Mouse (Mus musculus) c-Kit-positive CD71-negative TER-119-negative erythroid progenitor cells, embryonic 14.5 days (primary cell): ENCODE data around the gene Nr3c2.

Source experiments
- DNase-seq: peaks from one replicate; pipeline ENCODE4 v3.0.0-alpha.2; 2013; ENCODE audit warnings: low read depth

The Nr3c2 gene

DNA sequence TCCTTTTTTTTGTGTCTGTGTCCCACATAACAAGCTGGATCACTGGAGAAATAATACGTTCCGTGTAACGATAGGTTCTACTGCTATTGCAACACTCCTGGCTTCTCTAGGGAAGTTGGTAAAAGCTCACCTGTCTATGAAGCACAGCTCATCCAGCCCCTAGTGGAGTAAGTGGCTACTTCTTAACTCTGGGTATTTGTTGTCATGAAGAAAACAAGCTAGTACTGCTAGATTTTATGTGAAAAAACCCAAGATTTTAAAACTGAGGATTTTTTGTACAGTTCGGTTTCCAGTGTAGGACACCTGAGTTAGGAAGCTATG lies 271.2 kb downstream of the Nr3c2 start:
- no peak for DNase-seq

DNA sequence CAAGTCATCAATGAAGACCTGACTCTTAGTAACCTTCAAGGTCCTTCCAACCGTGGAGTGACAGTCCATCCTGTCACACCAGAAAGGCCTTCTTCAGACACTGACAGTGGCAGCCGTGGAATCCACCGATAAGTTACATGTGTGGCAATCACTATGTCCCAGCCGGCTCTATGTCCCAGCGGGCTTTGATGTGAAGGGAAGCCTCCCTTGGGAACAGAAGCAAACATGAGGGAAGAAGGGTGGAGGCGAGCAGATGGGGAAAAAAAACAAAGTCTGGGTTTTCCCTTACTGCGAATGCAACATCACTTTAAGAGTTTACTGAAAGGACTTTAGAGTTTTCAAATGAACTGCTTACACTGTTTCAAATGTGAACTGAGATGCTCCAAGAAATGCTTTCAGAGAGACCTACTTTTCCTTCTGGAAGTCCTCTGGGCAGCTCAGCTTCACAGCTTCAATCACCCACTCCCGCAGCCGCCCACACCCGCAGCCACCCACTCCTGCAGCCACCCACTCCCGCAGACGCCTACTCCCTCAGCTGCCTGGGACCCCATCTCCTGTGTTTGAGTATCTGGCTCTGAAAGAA lies 273.9 kb downstream of the Nr3c2 start:
- DNase-seq: no peak

DNA sequence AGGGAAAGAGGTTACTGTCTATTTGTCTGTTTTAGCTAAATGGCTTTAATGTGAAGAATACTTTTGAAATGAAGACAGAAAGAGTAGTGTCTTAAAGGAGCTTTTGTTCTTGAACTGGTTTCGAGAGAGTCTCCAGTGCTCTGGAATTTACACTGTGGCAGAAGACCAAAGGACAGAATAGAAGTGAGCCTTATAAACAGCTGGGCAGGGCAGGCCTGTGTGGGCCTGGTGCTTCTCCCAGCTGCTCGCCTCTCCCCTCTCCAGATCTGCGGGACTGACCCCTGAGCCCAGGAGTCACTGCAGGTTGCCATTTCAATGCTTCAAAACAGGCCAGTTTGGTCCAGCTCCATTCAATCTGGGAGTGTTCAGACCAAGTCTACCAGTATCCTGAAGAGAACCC lies 274.5 kb downstream of the Nr3c2 start:
- DNase-seq: no peak

- no peak for DNase-seq
Observed at GRCm38 (mm10) chr8:77175471-77175870, 276.2 kb downstream of the Nr3c2 start.

DNA sequence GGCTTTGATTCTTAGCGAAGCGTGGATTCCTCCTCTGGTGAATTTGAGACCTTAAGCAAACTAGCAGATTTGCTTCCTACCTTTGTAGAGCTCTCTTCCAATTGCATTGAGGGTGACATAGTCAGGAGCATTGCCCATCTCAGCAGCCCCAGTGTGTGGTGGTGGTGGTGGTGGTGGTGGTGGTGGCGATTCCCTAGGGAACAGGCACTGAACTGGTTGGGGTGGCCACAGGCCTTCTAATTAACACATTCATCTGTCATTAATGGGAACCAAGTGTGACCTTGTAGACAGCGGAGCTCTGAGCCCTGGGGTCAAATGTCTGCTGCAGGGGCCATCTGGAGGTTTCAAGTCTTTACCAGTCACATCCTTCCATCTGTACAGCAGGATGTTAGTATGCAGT lies 277.1 kb downstream of the Nr3c2 start:
- DNase-seq: no peak

DNA sequence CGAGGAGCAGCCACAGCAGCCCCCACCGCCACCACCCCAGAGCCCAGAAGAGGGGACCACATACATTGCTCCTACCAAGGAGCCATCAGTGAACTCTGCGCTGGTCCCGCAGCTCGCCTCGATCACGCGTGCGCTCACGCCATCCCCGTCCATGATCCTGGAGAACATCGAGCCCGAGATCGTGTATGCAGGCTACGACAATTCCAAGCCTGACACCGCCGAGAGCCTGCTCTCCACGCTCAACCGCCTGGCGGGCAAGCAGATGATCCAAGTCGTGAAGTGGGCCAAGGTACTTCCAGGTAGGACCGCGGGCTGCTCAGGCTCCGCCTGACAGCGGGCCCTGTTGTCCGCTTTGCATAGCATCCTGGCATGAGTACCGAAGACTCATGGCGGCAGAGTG lies 286.6 kb downstream of the Nr3c2 start:
- DNase-seq: no peak

GRCm38 (mm10) chr8:77186914-77187536 lies 287.8 kb downstream of the Nr3c2 start:
- no peak for DNase-seq

GRCm38 (mm10) chr8:77187748-77188147 lies 288.5 kb downstream of the Nr3c2 start:
- DNase-seq: no peak

GRCm38 (mm10) chr8:77188298-77188697 lies 289.1 kb downstream of the Nr3c2 start:
- DNase-seq: no peak

DNA sequence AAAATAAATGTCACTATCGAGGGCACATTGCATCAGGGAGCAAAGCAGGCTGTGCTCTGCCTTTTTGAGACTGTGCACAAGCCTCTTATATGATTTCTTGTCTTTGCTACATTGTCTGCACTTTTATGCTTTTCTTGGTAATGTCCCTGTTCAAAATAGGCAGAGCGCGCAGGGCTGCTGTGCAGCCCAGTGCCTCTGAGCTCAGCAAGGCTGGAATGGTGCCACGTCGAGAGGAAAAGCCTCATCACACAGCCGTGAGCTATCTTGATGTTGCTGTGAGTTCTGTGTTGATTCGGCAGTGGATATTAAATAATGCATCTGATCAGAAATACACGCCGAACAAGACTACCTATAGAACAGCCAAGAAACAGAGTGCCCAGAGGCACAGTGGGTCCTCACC lies 290.1 kb downstream of the Nr3c2 start:
- DNase-seq: no peak

DNA sequence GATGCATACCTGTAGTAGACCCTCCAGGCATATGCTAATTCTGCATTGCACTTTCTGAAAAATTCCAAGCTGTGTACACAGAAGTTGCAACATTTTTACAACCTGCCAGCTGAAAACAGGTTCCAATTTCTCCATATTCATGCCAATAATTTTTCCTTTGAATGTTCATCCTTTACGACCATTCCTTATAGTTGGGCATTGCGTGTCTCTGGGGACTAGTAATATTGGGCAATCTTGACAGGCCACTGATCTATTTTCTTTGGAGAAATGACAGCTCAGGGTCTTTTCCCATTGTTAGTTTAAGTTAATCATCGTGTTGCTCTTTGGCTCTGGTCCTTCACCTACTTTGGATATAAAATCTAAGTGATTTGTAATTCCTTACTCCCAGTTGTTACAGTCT lies 291.2 kb downstream of the Nr3c2 start:
- no peak for DNase-seq

DNA sequence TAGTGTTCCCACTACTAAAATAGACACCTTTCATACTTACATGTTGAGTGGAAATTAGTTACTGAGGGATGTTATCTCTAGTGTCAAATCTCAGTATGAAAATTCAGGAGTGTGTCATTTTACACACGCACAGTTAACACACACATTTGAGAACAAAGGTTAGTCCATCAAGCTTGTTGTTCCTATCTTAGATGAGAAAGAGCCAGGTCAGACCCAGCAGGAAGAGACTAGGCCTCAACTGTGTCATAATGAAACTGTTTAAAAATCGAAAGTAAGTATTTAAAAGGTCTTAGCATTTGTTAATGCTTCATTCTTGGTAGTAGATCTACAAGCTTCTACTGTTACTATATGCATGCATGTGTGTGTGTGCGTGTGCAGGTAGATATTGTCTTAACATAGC lies 310.1 kb downstream of the Nr3c2 start:
- DNase-seq: no peak

DNA sequence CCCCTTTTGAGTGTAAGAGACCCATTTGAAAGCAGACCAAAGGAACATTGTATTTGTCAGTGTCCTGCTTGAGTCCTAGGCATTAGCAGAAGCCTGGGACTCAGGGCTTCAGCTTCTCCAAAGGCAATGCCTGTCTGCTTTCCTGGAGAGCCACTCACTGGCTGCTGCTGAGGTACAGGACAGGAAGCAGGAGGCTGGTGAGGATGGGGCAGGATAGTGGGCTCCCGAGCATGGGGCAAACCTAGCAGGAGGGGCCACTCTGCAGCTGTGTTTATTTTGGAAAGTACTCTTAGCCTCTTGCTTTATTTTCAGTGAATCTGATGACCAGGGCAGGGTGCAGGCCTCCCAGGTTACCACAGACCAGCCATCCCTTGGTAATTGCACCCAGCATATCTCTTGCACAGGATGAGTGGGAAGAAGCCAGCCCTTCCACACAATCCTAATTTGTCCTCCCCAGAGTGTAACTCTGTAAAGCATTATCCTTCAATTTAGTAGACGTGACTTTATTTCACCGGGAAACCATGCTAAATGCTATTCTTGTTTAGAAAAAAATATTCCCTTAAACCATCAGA lies 314.7 kb downstream of the Nr3c2 start:
- DNase-seq: no peak

DNA sequence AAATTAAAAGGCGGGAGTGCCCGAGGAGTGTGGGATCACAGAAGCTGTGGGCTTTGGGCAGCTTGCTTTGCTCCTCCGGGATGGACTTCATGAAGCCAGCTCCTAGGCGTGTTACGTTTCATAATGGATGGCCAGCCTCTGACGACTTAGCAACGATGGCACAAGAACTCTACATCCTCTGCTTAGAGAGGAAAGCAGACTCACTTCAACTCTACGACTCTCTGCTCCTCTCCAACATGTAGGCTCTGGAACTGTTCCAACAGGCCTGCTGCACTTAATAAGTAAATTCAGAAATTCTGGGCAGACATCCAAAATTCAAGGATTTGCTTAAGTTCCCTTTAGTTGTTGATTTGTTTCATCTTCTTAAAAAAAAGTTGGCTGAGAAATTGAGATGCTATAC lies 315.4 kb downstream of the Nr3c2 start:
- no peak for DNase-seq

DNA sequence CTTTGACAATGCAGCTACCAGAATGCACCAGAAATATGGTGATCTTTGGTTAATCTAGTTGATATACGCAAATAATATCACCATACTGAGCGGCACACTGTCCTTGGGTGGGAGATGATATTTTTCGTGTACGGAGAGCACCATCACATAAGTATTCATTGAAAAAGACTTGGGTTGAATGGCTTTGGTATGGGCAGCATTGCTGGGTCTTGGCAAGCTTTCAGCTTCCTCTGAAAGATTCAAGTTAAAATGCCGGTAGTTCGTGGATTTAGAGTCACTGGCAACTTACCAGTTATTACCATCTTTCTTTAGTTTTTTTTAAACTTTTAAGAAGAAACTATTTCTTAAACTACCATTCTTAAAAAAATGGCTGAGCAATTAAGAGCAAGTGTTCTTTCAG lies 315.9 kb downstream of the Nr3c2 start:
- DNase-seq: no peak

GRCm38 (mm10) chr8:77223123-77223522 lies 323.9 kb downstream of the Nr3c2 start:
- no peak for DNase-seq

DNA sequence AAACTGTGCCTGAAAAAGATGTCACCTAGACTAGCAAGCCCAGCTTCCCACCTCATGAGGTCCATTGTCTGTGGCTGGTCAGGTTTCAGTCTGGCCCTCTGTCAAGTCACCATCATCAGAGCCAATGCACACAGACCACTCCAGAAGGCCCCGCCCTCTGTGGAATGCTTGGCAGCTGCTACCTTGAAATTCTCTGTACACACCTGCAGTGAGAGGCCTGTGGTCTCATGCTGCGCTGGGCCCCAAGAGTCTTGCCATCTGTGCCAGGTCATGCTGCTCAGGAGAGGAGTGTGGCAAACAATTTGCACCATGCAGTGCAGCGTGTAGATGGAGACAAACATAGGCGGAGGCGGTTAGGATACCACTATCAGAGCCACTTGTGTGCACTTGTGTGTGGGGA lies 328.5 kb downstream of the Nr3c2 start:
- DNase-seq: no peak

DNA sequence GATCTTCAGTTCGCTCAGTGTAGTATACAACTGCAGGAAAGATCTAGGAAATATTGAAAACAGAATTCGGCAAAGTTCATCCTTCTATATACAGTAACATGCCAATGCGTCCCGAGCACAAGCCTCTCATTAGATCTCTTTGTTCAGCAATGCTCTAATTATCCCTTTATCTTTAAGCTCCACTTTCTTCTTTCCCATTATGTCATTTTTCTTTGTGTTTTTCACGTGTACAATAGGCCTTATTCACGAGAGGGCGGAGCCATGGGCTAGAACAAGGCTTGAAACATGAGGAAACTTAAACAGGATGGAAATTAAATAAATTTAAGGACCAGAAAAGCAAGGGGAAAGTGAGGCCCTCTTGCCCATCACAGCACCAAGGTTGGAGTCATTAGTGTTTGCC lies 329.4 kb downstream of the Nr3c2 start:
- no peak for DNase-seq

DNA sequence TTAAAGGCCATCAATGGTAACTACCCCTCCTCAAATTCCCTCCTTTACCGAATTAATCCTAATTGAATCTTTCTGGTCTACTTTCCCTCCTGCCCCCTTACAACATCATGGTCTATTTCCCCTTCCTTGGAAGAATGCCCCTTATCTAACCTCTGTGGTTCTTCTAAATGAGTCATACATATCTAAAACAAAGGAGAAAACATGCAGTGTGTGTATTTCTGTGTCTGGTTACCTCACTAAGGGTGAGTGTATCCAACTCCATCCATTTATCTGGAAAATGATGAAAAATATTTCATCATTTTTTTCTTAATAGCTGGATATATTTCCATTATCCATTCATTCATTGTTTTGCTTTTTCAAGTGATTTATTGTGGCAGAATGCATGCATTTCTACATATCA lies 332.0 kb downstream of the Nr3c2 start:
- DNase-seq: no peak

DNA sequence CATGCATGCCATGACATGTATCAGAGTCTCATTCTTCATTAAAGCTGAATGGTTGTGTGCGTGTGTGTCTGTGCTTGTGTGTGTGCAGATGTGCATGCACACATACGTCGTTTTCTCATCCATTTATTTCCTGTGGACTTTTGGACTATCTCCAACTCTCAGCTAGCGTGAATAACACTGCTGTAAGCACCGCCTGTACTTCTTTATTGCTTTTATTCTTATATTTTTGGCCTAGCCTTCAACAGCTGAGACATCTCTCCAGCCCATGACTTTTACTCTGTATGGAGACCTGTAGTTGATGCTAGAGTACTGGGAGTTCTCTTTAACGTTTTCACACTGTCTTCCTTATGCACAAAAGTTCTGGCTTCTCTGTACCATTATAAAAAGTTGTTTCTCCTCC lies 332.6 kb downstream of the Nr3c2 start:
- no peak for DNase-seq

DNA sequence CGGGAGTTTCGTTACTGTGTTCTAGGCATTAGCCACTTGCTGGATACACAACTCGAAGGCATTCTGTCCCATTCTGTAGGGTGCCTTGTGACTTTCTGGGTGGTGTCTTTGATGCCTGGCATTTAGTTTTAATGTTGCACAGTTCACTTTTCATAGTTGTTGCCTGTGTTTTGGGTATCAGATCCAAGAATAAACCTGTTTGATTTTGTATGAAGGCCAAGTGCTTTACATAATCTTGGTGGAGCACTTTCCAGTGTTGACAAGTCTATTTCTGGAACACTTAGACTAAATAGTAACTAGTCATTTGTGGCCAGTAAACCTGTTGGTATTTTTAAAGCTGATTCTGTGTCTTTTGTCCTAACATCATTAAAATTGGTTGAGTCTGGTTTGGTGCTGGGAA lies 333.2 kb downstream of the Nr3c2 start:
- DNase-seq: no peak

DNA sequence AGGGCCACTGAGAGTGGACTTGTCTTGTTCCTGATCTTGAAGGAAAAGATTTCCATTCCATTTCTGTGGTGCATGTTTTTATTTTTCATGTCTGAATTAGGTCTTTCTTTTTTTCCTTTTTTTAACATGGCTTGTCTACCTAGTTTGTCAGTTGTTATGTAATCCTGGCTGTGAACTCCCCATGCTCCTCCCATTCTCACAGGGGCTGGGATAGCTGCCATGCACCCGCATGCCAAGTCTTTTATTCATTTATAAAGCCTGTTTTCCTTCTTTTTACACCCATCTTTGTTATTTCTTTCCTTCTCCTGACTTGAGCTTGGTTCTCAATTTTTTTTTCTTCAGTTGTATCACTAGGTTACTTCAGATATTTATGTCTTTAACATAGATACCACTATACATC lies 337.5 kb downstream of the Nr3c2 start:
- no peak for DNase-seq

GRCm38 (mm10) chr8:77239462-77239861 lies 340.2 kb downstream of the Nr3c2 start:
- no peak for DNase-seq

GRCm38 (mm10) chr8:77241381-77241780 lies 342.1 kb downstream of the Nr3c2 start:
- no peak for DNase-seq
